Mouse (Mus musculus): ENCODE results near the gene Tmem252.
"Not testable (repeated sequence)": the region's sequence is repeated elsewhere in the genome, so short reads cannot be mapped to it uniquely, and the experiment has no call there.

Tmem252 gene

DNA sequence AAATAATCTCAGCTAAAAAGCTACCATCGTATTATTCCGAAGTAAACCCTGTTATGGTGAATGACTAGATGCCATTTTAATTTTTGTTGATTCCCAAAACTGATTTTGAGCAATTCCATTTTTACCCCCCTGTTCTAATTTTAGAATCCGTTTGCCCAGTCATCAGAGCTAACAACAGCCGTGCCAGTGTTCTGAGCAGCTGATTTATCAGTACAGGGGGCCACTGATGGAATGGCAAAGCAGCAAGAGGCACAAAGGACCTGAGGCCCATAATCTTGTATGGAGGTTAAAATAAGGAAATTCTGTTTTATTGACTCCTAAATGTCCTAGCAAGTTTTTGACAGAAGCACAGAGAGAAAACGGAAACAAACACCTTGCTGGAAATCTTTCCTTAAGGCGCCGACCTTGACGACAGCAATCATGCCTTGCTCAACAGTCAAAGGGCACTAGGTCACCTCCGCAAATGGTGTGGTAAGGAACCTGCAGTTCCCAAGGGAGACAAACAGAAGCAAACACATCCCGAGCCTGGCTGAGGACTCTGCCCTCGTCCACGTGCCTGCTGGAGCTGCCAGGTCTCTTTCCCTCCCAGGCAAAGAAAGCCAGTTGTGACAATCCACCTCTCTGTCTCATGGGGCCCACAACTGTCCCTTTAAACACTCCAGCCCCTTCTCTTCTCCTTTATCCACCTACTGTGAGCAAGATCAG is 9.4 kb downstream of the Tmem252 start:
- DNase-seq = no peak

- DNase-seq = no peak
Measured at GRCm38 (mm10) chr19:24686411-24686810, 12.6 kb downstream of the Tmem252 start.

GRCm38 (mm10) chr19:24688327-24688726 is 14.5 kb downstream of the Tmem252 start:
- no peak for DNase-seq

DNA sequence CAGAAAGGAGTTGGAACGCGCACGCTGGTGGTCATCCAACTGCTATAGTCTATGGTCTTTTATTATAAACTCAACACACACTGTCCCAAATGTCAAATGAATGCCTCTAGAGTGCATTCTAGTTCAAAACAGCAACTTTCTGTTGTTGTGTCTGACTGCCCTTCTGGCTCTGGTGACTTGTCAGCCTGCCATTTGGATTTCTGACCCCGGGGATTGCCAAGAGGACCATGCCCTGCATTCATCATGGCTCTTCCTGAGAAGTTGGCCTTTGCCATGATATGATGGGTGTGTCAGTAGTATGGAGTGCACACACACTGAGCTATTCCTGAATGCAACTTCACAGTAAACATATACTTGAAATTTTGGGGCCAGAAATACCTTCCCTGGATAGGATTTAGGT is 15.7 kb downstream of the Tmem252 start:
- DNase-seq = no peak

- DNase-seq = no peak
Measured at GRCm38 (mm10) chr19:24692691-24693090, 18.9 kb downstream of the Tmem252 start.

DNA sequence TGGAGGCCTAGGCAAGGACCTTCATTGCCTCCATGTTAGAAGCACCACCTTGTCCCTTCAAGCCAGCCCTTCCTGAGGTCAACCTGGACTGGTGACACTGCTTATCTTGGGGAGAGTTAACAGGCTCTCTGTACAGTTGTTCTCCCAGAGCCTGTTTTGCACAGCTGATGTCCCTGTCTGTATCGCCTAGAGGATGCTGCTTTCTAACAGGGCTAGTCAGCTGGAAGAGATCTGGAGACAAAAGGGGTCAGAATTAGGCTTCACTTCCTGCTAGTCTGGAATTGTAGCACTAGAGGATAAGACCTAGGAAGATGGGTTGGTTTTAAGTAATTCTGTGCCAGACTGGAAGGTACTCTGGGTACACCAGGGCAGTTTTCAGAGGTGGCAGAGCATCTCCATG is 24.1 kb downstream of the Tmem252 start:
- DNase-seq = peak; percentile 61

DNA sequence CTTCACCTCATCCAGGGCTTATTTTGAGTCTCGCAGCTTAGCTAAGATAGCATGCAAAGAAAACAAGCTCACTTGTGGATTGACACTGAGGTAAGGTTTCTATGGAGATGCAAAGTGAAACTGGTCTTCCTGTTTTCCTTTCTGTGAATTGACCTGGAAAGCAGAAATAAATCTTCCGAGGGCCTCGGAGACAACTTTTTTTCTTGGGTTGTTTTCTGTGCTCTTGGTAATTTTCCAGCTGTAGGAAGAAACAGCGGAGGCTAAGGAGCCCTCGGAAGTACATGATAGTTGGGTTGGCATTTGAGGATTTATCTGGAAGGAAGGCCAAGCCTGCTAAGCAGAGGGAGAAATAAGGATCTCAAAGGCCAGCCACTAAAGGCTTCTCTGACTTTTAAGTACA is 24.8 kb downstream of the Tmem252 start:
- no peak for DNase-seq

DNA sequence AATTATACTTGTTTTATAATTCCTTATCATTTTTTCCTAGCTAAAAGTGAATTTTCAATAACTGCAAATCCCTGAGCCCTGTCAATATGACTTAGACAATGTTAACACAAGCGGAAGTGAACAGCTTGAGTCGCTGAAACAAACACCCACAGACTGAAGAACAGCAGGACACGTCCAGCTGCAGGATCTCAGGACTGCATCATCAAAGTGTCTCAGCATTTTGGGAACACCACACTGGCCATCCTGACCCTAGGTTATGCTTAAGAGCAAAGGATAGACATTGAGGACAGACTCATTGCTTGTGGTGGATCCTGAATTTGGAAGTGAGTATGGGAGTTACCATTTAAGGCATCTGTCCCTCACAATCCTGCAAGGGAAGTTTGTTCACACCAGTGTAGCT is 25.4 kb downstream of the Tmem252 start:
- peak; percentile 38 for DNase-seq

DNA sequence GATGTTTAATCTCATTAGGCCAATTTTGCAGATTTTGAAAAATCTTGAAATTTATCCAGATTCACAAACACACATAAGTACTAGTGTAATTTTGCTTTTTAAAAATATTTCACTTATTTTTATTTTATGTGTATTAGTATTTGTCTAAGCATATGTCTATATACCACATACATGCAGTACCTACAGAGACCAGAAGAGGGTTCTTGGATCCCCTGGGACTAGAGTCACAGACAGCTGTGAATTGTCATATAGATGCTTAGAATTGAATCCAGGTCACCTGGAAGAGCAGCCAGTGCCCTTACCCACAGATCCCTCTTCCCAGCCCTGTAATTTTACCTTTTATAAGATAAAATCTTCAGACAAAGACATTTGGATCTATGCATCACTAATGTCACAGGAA is 26.1 kb downstream of the Tmem252 start:
- peak; percentile 53 for DNase-seq

DNA sequence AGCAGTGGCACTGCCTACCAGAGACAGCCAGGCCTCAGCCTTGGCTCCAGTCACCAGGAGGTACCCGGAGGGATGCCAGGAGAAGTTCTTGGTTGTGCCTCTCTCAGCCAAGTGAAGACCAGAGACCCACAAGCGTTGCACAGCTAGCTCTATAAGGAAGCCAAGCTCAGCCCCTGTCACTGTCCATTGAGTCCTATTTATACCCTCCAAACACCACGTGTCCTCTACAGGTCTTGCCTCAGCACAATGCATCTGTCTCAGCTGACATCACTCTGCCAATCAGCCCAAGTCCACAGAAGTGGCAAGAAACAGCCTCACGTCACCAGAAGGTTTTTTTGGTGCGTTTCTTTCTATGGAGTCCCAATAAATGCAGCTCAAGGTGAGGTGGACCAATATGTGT is 26.9 kb downstream of the Tmem252 start:
- DNase-seq = no peak

DNA sequence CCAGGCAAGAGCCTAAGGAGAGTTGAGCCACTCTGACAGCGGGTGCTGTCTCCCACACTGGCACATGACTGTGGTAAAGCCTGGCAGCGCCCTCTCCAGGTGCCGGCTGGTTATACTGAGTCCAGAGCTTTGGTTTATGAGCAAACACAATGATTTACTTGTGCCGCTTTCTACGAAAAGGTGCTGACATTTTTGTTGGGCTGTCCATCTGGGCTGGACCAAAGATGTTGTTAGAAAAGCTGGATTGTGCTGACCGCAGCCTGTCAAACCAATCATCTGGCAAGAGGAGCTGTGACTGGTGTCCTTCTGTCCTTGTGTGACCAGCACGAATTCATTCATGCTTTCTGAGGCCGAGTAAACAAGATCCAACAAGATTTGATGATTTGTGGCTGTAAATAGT is 27.9 kb downstream of the Tmem252 start:
- DNase-seq = peak; percentile 22

DNA sequence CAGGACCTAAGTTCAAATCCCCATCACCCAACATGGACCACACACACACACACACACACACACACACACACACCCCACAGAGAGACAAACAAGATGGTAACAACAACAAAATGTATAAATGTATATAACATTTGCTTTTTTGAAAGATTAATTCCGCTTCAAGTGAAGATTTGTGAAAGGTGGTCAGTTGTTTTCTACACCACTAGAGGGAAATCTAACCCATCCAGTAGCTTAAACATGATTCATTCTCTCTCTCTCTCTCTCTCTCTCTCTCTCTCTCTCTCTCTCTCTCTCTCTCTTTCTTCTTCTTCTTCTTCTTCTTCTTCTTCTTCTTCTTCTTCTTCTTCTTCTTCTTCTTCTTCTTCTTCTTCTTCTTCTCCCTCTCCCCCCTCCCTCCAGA is 29.4 kb downstream of the Tmem252 start:
- not testable (repeated sequence) for DNase-seq

DNA sequence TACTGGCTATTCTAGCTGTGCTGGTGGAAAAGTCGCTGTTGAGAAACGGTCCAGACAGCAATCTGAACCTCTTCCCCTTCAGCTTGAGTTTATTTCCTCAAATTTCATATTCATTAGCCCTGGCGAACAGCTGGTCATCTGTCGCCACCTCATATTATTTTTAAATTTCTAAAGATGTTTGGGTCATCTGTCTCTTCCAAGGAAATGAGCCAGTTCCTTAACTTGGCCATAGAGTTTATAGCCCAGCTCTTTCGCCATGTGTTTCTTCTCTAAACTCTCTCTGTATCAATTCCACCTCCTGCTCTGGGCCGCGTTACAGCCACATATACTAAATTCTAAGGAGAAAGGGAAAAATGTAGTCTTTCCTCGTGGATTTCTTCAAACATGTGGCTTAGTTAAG is 29.9 kb downstream of the Tmem252 start:
- DNase-seq = no peak

- no peak for DNase-seq
Measured at GRCm38 (mm10) chr19:24704326-24704725, 30.5 kb downstream of the Tmem252 start.

GRCm38 (mm10) chr19:24705395-24705794 is 31.6 kb downstream of the Tmem252 start:
- peak; percentile 73 for DNase-seq

DNA sequence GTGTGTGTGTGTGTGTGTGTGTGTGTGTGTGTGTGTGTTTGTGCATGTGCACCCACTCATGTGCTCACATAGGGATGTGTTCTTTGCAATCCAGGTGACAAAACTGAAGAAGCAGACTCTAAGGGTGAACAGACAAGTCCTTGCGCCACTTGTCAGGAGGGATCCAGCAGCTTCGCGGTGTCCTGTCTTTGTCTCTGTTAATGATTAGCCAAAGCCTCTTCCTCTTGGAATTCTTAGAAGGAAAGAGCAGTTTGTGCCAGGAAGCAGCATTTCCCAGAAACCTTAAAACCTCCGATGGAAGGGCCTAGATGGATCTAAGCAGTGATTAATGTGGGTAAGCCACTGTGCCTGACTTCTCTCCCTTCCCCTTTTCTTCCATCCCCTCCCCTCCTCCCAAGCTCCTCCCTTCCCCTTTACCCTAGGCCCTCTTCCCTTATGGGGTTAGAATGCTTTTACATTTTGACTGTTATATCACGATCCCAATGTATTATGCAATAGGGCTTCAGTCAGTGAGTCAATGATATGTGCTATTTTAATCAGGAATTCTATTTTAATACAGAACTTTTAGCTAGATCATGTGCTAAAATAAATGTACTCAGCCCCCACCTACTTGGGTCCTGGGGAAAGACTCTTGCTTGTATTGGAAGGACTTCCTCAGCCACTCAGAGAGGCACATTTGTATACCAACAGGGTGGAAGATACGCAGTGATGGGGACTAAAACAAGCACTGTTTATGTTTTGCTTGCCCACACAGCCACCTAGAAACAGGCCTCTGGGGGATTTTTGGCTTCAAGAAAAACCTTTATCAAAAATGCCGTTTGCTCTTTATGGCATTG is 33.5 kb downstream of the Tmem252 start:
- no peak for DNase-seq

DNA sequence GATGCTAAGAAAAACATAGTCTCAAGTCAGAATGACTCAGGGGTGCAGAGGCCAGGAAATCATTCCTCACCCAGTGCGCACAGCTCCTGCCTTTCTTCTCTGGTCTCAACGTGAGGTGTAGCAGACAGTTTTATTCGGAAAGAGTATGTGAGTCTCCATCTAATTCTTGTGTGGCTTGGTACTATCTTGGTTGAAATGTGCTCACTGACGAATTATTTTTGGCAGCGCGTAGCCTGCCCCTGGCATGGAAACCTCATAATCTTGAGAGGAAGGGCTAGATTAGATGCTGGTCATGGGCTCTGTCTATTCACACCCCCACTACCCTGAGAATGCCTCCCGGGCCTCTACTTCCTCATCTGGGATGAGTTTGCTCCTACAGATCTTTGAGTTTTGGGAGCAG is 34.2 kb downstream of the Tmem252 start:
- no peak for DNase-seq

DNA sequence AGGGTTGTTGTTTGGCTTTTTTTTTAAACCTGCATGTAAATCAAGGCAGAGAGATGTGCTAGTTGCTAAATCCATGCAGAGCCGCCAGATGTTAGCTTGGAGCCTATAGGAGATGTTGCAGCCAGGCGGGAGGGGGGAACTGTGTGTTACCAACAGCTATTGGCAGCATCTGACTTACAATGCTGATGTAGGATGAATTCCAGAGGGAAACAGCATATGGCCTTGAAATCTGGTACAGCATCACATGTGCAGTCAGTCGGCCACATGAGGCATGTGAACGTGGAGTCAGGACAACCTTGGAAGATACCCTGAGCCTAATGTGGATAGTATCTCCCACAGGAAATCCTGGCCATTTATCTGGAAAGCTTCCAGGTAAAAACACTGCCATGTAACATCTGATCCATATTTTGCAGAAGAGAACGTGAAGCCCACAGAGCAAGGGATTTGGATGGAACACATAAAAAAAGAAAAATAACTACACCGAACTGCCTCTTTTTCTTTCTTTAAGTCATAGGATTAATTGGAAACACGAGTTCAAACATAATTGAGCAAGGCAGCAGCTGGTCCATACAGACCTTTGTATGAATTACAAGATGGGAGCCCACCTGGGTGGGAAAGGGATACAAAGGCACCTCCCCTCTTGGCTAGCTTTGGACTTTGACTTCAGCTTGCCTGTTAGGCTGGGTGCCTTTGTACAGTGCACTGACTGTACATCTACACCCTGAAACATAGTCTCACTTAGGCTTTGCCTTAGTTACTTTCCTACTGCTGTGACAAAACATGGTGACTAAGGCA is 42.7 kb downstream of the Tmem252 start:
- no peak for DNase-seq

- DNase-seq = no peak
Measured at GRCm38 (mm10) chr19:24718021-24718420, 44.2 kb downstream of the Tmem252 start.

- no peak for DNase-seq
Measured at GRCm38 (mm10) chr19:24719504-24719903, 45.7 kb downstream of the Tmem252 start.

- DNase-seq = no peak
Measured at GRCm38 (mm10) chr19:24720448-24720847, 46.6 kb downstream of the Tmem252 start.

DNA sequence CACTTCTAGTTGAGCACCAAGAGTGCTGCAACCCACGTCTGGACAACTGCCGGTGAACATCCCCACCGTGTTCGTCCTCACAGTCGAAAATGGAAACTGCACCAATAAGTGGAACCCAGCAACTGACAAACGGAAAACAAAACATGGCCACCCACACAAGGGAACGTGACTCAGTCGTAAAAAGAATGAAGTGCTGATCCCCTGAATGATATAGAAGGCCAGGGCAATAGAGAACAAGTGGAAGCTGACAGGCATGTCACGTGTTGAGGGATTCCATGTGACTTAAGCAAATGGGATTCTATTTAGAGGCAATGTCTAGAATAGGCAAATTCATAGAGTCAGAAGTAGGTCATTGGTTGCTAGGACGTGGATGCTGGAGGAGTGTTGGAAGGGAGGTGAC is 50.6 kb downstream of the Tmem252 start:
- DNase-seq = peak; percentile 22

DNA sequence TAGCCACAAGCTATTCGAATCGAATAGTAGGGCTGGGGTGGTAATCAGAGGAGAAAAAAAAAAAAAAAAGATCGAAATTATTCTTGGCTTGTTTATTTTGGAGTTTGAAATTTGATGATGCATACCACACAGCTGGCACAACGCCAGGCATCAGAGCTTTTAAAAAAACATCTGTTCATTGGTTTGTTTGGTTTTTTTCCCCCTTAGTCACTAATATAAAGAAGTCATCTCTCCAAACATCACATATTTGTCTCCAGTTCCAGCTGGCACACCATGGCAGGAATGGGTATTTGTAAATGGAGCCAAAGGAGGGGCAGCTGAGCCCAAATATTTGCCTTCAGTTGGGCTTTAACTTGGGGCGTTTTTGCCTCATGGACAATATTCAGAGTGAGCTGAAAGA is 56.9 kb downstream of the Tmem252 start:
- DNase-seq = no peak

All from retina, postnatal 1 day (tissue).